Mouse (Mus musculus) 3T3-L1 (cell line): Measurements from ENCODE around the gene Igf2bp3.

ENCODE experiments used
- DNase-seq: peaks from one replicate; pipeline ENCODE4 v3.0.0-alpha.2; 2015; ENCODE audit warnings: low read depth, low spot score

Igf2bp3 gene

GRCm38 (mm10) chr6:49176018-49176417, 38.7 kb downstream of the Igf2bp3 start:
- no peak for DNase-seq

- DNase-seq, result no peak
These were observed 40.1 kb downstream of the Igf2bp3 start for GRCm38 (mm10) chr6:49174616-49175015.

DNA sequence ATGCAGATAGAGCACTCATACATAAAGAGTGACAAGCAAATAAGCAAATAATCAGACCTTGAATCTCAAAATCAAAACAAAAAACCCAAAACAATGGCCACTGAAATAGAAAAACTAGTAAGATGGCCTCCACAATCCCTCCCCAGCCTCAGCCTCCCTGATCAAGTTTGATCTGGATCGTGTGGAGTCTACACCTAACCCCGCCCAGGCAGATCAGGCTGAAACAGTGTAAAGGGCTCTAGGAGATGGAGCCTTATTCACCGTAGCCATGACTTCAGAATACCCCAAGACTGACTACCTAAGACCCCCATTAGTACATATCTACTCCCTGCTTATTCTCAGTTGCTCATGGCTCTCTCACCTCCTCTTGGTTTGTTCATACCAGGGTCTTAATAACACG, 41.1 kb downstream of the Igf2bp3 start:
- peak; percentile 27 for DNase-seq

DNA sequence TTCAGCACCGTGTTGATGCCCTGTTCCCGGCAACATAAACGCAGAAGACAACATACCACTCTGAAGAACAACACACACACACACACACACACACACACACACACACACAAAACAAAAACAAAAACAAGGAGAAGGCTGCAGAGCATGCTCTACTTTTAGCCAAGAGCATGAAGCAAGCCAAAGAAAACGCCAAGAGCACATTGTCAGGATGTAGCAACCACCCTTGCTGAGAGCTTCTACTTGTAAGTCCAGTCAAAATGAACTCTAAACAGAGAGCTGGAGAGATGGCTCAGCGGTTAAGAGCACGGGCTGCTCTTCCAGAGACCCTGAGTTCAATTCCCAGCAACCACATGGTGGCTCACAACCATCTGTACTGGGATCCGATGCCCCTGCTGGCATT, 41.5 kb downstream of the Igf2bp3 start:
- DNase-seq, result peak; percentile 47

GRCm38 (mm10) chr6:49171216-49171615, 43.5 kb downstream of the Igf2bp3 start:
- no peak for DNase-seq

GRCm38 (mm10) chr6:49168648-49169047, 46.1 kb downstream of the Igf2bp3 start:
- DNase-seq, result no peak

DNA sequence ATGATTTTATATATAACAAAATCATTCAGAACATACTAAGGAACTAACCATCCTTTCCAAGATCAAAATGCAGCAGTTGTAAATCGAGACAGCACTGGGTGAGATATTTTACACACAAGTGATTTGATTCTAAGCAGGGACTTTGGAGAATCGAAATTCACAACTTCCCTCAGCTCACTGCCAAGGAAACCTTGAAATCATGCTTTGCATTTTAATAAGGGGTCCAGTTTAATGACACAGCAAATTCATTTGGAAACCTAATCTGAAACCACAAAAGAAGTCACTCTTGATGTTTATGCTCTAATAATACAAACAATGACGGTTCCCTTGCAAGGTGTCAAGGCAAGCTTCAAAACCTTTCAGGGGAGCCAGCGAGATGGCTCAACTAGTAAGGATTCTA, 47.4 kb downstream of the Igf2bp3 start:
- no peak for DNase-seq

GRCm38 (mm10) chr6:49166318-49166717, 48.4 kb downstream of the Igf2bp3 start:
- DNase-seq, result no peak

- no peak for DNase-seq
These were observed 48.9 kb downstream of the Igf2bp3 start for GRCm38 (mm10) chr6:49165855-49166254.

GRCm38 (mm10) chr6:49165101-49165500, 49.7 kb downstream of the Igf2bp3 start:
- no peak for DNase-seq

GRCm38 (mm10) chr6:49164701-49165100, 50.1 kb downstream of the Igf2bp3 start:
- no peak for DNase-seq

GRCm38 (mm10) chr6:49159971-49160370, 54.8 kb downstream of the Igf2bp3 start:
- DNase-seq, result no peak

DNA sequence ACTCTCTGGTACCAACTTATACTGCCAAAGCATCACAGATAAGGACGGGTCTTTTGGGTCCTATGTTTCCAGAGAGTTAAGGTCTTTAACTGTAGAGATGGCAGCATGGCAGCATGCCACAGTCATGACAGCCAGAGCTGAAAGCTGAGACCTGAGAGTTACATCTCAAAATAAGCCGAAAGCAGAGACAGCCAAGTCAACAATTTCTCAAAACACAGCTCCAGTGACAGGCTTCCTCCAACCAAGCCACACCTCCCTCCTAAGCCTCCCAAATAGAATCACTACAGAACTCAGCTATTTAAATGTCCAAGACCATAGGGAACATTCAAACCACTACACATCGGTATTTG, 58.0 kb downstream of the Igf2bp3 start:
- DNase-seq, result no peak

- DNase-seq, result no peak
These were observed 58.5 kb downstream of the Igf2bp3 start for GRCm38 (mm10) chr6:49156170-49156825.

GRCm38 (mm10) chr6:49151465-49151864, 63.3 kb downstream of the Igf2bp3 start:
- DNase-seq, result no peak

DNA sequence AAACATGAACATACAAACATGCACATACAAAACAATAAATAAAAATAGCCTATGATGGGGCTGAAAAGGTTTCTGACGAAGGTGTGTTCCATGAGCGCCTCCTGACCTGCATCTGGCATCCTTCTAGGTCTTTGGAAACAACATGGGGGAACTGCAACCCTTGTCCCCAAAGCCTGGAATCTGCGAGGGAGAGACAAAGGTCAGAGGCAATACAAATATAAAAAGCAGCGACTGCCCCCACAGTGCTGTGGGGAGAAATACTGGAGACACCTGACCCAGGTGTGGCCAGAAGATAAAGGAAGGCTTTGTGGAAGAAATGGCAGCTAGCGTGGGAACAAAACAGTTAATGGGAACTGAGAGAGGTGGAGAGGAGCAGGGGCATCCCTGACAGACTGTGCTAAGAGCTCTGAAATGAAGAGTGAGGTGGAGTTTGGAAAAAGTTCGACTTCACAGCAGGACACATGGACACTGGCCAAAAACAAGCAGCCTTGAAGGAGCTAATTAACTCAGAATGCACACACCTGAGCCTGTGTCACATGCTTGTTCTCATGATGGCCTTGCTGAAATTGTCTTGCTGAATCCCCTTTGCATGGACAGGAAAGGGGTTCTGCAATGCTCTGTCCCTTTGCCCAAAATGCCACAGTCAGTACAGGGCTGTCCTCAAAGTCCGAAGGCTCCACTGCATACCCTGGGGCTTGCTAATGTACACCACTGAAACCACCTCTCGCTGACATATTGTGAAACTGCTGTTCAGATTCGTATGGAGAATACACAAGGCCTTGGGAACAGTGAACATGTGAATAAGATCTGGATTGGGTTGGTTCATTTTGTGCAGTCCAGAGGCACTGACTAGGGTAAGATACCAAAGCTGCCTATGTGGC, 64.2 kb downstream of the Igf2bp3 start:
- DNase-seq, result no peak

DNA sequence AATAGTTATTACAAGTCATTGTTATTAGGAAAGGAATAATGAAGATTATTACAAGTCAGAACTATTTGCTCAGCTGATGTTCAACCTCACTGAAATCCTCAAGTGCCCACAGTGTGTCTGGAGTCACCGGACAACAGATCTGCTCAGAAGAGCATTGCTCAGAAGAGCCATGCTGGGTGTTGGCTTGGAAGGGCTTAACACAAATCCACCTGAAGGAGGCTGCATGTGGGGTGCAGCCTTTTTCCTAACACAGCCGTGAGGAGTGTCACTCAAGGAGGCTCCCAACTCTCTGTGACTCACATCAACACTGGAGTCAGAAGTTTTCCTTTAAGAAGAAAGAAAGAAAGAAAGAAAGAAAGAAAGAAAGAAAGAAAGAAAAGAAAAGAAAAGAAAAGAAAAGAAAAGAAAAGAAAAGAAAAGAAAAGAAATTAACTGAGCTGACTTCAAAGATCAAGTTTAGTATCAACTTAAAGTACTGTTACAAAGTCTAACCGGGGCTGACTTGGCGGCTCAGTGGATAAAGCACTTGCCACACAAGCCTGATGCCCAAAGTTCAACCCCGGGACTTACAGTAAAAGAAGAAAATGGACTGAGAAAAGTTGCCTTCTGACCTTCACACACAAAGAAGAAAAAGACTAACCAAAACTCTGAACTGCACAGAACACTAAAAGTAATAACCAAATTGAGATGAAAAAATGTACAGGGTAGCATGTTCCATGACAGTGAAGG, 65.4 kb downstream of the Igf2bp3 start:
- no peak for DNase-seq

DNA sequence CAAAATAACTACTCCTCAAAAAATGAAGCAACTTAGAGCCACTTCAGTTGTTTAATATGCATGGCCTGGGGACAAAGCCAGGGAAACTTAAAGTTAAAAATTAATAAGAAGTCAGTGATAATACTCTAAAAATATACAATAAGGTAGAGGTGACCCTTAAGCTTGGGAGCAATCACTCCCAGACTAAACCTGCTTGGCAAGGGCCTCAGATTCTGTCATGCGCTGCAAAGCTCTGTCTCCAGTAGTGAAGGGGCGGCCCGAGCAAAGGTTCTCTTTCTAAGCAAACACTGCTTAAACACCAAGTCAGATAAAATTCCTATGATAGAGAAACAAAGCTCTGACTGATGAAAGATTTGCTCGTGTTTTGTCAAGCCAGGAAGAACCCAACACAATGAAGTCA, 66.0 kb downstream of the Igf2bp3 start:
- DNase-seq, result no peak

DNA sequence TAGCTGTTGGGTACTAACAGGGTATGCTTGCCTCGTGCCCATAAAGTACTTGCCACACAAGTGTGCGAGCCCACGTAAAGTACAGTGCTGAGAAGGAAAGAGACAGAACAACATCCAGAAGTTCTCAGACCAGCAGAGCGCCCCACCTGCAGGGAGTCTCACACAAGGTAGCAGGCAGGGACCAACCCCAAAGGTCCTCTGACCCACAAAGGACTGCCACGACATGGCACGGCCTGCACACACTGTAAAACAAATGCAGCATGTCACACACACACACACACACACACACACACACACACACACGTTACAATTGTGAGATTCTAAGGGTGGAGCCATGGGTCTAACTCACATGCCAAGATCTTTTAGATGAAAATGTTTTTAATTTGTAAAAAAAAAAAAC, 66.4 kb downstream of the Igf2bp3 start:
- no peak for DNase-seq

GRCm38 (mm10) chr6:49146461-49146860, 68.3 kb downstream of the Igf2bp3 start:
- no peak for DNase-seq

DNA sequence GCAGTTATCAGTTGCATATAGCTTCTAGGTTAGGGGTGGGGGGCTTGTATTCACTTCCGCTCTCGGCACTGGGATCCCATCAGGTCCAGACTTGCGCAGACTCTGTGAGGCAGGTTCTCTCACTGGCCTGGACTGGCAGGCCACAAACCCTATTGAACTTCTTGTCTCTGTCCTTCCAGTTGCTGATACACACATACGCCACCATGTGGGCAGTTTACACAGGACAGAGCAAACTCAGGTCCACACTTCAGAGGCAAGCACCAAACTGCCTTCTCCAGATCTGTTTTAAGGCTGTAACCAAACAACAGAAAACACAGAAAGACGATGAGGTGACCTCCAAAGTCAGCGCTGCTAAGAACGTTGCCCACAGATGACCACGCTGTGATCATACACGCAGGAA, 72.3 kb downstream of the Igf2bp3 start:
- DNase-seq, result no peak

DNA sequence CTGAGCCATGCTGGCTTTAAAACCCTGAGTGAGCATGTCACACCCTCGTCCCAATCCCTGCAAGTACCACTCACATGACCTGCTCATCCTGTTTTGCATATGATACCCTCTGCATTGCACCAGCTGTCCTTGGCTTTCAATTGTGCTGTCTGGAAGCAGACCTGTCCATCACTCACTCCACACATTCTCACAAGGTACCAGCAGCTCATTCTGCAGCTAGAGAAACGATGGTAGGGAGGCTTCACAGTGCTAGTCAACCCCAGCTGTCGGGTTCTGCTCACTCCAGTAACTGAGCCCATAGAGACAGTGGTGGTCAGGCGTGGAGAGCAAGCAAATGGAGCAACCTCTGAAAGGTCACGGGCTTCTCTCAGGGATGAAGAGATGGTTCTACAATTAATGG, 73.6 kb downstream of the Igf2bp3 start:
- DNase-seq, result no peak
